Mouse (Mus musculus): ENCODE measurements around the gene Ehd2. TPM values are rescaled to one million over a fixed set of nuclear protein-coding genes. Genes with fewer than 3 reads are reported as not detected.

Gene Ehd2
- total and polyA plus RNA-seq, 2 experiments from 2014 or later = 48.7 to 66.7 TPM

DNA sequence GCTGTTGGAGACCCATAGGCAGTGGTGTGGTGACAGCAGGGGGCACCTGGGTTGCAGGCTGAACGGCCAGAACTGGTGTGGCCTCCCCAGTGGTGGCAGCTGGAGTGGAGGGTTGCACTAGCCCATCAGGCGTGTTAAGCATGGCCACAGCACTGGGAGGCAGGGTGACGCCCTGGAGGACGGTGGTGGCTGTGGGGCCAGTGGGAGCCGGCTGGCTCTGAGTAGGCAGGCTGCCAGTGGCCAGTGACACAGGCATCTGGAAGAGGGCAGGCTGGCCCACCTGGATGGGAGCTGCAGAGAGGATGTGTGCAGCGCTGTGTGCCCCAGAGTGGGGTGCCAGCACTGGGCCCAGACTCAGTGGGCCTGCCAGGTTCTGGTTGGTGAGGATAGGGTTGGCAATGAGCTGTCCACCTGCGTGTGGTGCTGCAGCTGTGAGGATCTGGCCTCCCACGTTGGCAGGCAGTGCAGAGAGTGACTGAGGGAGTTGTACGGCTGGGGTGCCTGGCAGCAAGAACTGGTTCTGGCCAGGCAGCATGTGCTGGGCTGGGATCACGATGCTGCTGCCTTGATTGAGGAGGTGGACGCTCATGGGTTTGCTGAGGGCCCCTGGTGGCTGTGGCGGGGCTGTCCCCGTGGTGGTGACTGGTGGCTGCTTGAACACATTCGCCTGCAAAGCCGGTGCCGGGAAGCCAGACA is 20.4 kb upstream of the Ehd2 start:
- no peak overlapping the region for H3K4me3 ChIP-seq (ENCODE audit: low read depth, low read length)
- H3K4me1 ChIP-seq (ENCODE audit: control insufficient read depth, insufficient read depth) = no peaks in the 10 kb centered on the region
- no peak for ATAC-seq (ENCODE audit: insufficient read depth, low read depth)
- peaks cover 57% of the 10 kb centered on the region for H3K36me3 ChIP-seq (replicated peaks; ENCODE audit: control insufficient read depth, insufficient read depth, low read length)
- H3K27ac ChIP-seq (ENCODE audit: low read depth) = no peak overlapping the region
- WGBS = 85% methylated on average over 16 of the region's 16 CpGs
- H3K9me3 ChIP-seq (replicated peaks; ENCODE audit: control insufficient read depth, low read length) = no peaks in the 10 kb centered on the region
- no peaks in the 10 kb centered on the region for H3K27me3 ChIP-seq (ENCODE audit: control insufficient read depth, insufficient read depth, low read length)
- H3K4me2 ChIP-seq (ENCODE audit: low read depth, low read length) = no peak overlapping the region
- H3K9ac ChIP-seq (replicated peaks; ENCODE audit: low read depth, low read length) = no peak overlapping the region
- TF ChIP-seq EP300 (IDR thresholded peaks at IDR 0.05; ENCODE audit: low read depth) = no peak
- no peak for TF ChIP-seq CTCF (IDR thresholded peaks at IDR 0.05; ENCODE audit: low read depth)
- no peak for DNase-seq (ENCODE audit: low spot score)

- H3K4me3 ChIP-seq (ENCODE audit: low read depth, low read length) = no peak overlapping the region
- H3K27me3 ChIP-seq (ENCODE audit: control insufficient read depth, insufficient read depth, low read length) = no peaks in the 10 kb centered on the region
- DNase-seq (ENCODE audit: low spot score) (peak; percentile 73), ATAC-seq (ENCODE audit: insufficient read depth, low read depth) (no peak)
- WGBS = 23% methylated on average over 4 of the region's 4 CpGs
- no peak overlapping the region for H3K9ac ChIP-seq (replicated peaks; ENCODE audit: low read depth, low read length)
- peak overlapping the region; percentile 88; the same call in 1 of the 2 replicates for H3K27ac ChIP-seq (ENCODE audit: low read depth)
- H3K36me3 ChIP-seq (replicated peaks; ENCODE audit: control insufficient read depth, insufficient read depth, low read length) = peaks cover 35% of the 10 kb centered on the region
- no peaks in the 10 kb centered on the region for H3K9me3 ChIP-seq (replicated peaks; ENCODE audit: control insufficient read depth, low read length)
- no peak overlapping the region for H3K4me2 ChIP-seq (ENCODE audit: low read depth, low read length)
- TF ChIP-seq CTCF (IDR thresholded peaks at IDR 0.05; ENCODE audit: low read depth) = peak; percentile 85
- no peak for TF ChIP-seq EP300 (IDR thresholded peaks at IDR 0.05; ENCODE audit: low read depth)
- peaks cover 19% of the 10 kb centered on the region for H3K4me1 ChIP-seq (ENCODE audit: control insufficient read depth, insufficient read depth)
Measured at GRCm38 (mm10) chr7:15982729-15983407, 15.5 kb upstream of the Ehd2 start.

GRCm38 (mm10) chr7:15981538-15981937 is 14.2 kb upstream of the Ehd2 start:
- H3K9ac ChIP-seq (replicated peaks; ENCODE audit: low read depth, low read length) = no peak overlapping the region; the same call in 1 of the 2 replicates
- peak; percentile 84 for ATAC-seq (ENCODE audit: insufficient read depth, low read depth)
- peaks cover 19% of the 10 kb centered on the region for H3K4me1 ChIP-seq (ENCODE audit: control insufficient read depth, insufficient read depth)
- H3K4me2 ChIP-seq (ENCODE audit: low read depth, low read length) = no peak overlapping the region
- peak overlapping the region; percentile 88 for H3K27ac ChIP-seq (ENCODE audit: low read depth)
- H3K36me3 ChIP-seq (replicated peaks; ENCODE audit: control insufficient read depth, insufficient read depth, low read length) = peaks cover 28% of the 10 kb centered on the region
- TF ChIP-seq EP300 (IDR thresholded peaks at IDR 0.05; ENCODE audit: low read depth) (no peak), CTCF (IDR thresholded peaks at IDR 0.05; ENCODE audit: low read depth) (no peak)
- no peak overlapping the region for H3K4me3 ChIP-seq (ENCODE audit: low read depth, low read length)
- 42% methylated on average over 4 of the region's 4 CpGs for WGBS
- H3K27me3 ChIP-seq (ENCODE audit: control insufficient read depth, insufficient read depth, low read length) = no peaks in the 10 kb centered on the region
- peak; percentile 72 for DNase-seq (ENCODE audit: low spot score)
- H3K9me3 ChIP-seq (replicated peaks; ENCODE audit: control insufficient read depth, low read length) = no peaks in the 10 kb centered on the region

- Histone ChIP-seq H3K36me3 (replicated peaks; ENCODE audit: control insufficient read depth, insufficient read depth, low read length) (peaks cover 25% of the 10 kb centered on the region), H3K27ac (ENCODE audit: low read depth) (peak overlapping the region; percentile 88), H3K27me3 (ENCODE audit: control insufficient read depth, insufficient read depth, low read length) (no peaks in the 10 kb centered on the region), H3K4me2 (ENCODE audit: low read depth, low read length) (no peak overlapping the region), H3K9me3 (replicated peaks; ENCODE audit: control insufficient read depth, low read length) (no peaks in the 10 kb centered on the region), H3K4me3 (ENCODE audit: low read depth, low read length) (no peak overlapping the region), H3K4me1 (ENCODE audit: control insufficient read depth, insufficient read depth) (peaks cover 19% of the 10 kb centered on the region), H3K9ac (replicated peaks; ENCODE audit: low read depth, low read length) (no peak overlapping the region)
- DNase-seq (ENCODE audit: low spot score) = peak; percentile 61
- ATAC-seq (ENCODE audit: insufficient read depth, low read depth) = peak; percentile 54
- 25% methylated on average over 8 of the region's 8 CpGs for WGBS
- TF ChIP-seq CTCF (IDR thresholded peaks at IDR 0.05; ENCODE audit: low read depth) = no peak
- no peak for TF ChIP-seq EP300 (IDR thresholded peaks at IDR 0.05; ENCODE audit: low read depth)
Measured at GRCm38 (mm10) chr7:15980246-15980645, 12.9 kb upstream of the Ehd2 start.

GRCm38 (mm10) chr7:15975904-15976303 is 8.5 kb upstream of the Ehd2 start:
- peak; percentile 33; the same call in 1 of the 2 replicates for ATAC-seq (ENCODE audit: insufficient read depth, low read depth)
- WGBS = 73% methylated on average over 4 of the region's 4 CpGs
- Histone ChIP-seq H3K4me2 (ENCODE audit: low read depth, low read length) (no peak overlapping the region), H3K27ac (ENCODE audit: low read depth) (no peak overlapping the region), H3K27me3 (ENCODE audit: control insufficient read depth, insufficient read depth, low read length) (no peaks in the 10 kb centered on the region), H3K36me3 (replicated peaks; ENCODE audit: control insufficient read depth, insufficient read depth, low read length) (peaks cover 49% of the 10 kb centered on the region), H3K4me3 (ENCODE audit: low read depth, low read length) (no peak overlapping the region), H3K9ac (replicated peaks; ENCODE audit: low read depth, low read length) (no peak overlapping the region), H3K4me1 (ENCODE audit: control insufficient read depth, insufficient read depth) (peaks cover 9% of the 10 kb centered on the region), H3K9me3 (replicated peaks; ENCODE audit: control insufficient read depth, low read length) (no peaks in the 10 kb centered on the region)
- TF ChIP-seq CTCF (IDR thresholded peaks at IDR 0.05; ENCODE audit: low read depth) = peak; percentile 88
- no peak for TF ChIP-seq EP300 (IDR thresholded peaks at IDR 0.05; ENCODE audit: low read depth)
- peak; percentile 58 for DNase-seq (ENCODE audit: low spot score)
